11 mouse cellular contexts compared by ENCODE assay signal in genomic region chr5:56207877-56208276, GRCm38 (mm10).
DNase-seq lines count a peak whose midpoint lies in the region.
"Had no signal": no experiment of that assay in that cellular context is flagged by ENCODE, and none has a peak within 500 bp of the region (broad histone marks: within the 10 kb centered on the region; RNA-seq: fewer than 3 reads in every experiment).

No protein-coding gene starts in this region.

- intact Hi-C loops in left cerebral cortex, postnatal 4 days (cut with DNase I): loop anchor here (5.0 kb wide), 1 partner anchor 1509 kb away; the partner anchor contains the start of gene Pcdh7

- DNase-seq in cerebellum, postnatal 10 days: peak; percentile 64 to 66
- DNase-seq in cerebellum, adult 9-11 months: no peak
- peak; percentile 23 for DNase-seq in layer of hippocampus, adult 11-12 months (ENCODE audit: low spot score)
- DNase-seq in layer of hippocampus, adult 9-11 months: no peak
- DNase-seq in ES-CJ7 (ENCODE audit: low read depth, low spot score): peak; percentile 5
- peak; percentile 8 for DNase-seq in left cerebral cortex, postnatal 4 days
- no peak for DNase-seq in thymus, postnatal 25 days
- no peak for DNase-seq in frontal cortex, postnatal 25 days (ENCODE audit: low spot score in 2 of 2)
- DNase-seq: gastrocnemius, postnatal 36 days; lung, postnatal 36 days; spleen, adult 18-20 months had no signal

Comparison
In these comparisons a context has a peak if more than half of its experiments do, and no peak if none do; other contexts are left out.
1. DNase-seq: peak in cerebellum, postnatal 10 days (2 of 2), layer of hippocampus, adult 11-12 months (single experiment), ES-CJ7 (single experiment) and left cerebral cortex, postnatal 4 days (single experiment); none in cerebellum, adult 9-11 months (single experiment), layer of hippocampus, adult 9-11 months (single experiment), thymus, postnatal 25 days (single experiment) and frontal cortex, postnatal 25 days (0 of 2).